8 mouse cellular contexts compared by ENCODE assay signal in genomic region chr2:29977307-29977706, GRCm38 (mm10). TPM values are rescaled to one million over a fixed set of nuclear protein-coding genes. Genes with fewer than 3 reads are reported as not detected.
DNase-seq lines count a peak whose midpoint lies in the region; ATAC-seq and TF ChIP-seq lines count a peak whose summit lies in the region.

No protein-coding gene starts in this region.

- no peak overlapping the region for H3K9ac ChIP-seq in intestine, embryonic 16.5 days (ENCODE audit: low read depth, low read length)

- TF ChIP-seq POLR2A in brain, embryonic 14.5 days (IDR thresholded peaks at IDR 0.05; ENCODE audit: borderline replicate concordance, extremely low read depth, insufficient read depth, insufficient read length, poor library complexity, severe bottlenecking) = no peak

- H3K4me3 ChIP-seq in intestine, embryonic 16.5 days (ENCODE audit: low read length) = no peak overlapping the region

- H3K36me3 ChIP-seq in intestine, embryonic 16.5 days (ENCODE audit: control insufficient read depth, insufficient read depth, low read length) = peaks cover 19% of the 10 kb centered on the region

- no peak overlapping the region for H3K4me2 ChIP-seq in intestine, embryonic 16.5 days (ENCODE audit: low read depth, low read length)

- no peak overlapping the region for H3K27ac ChIP-seq in intestine, embryonic 16.5 days (ENCODE audit: low read length)

- H3K27me3 ChIP-seq in intestine, embryonic 16.5 days (replicated peaks; ENCODE audit: control insufficient read depth, insufficient read depth, low read length) = no peaks in the 10 kb centered on the region

- intact Hi-C loops in heart, postnatal 25 days (cut with DNase I) = loop anchor here (2.0 to 5.0 kb wide), 3 partner anchors 43 to 160 kb away; partner anchors contain the start of gene Gle1

- DNase-seq in heart, adult 18-20 months = peak; percentile 47 to 69
- no peak for DNase-seq in heart, postnatal 25 days (ENCODE audit: low spot score)
- DNase-seq in ovary, postnatal 14 days (ENCODE audit: low spot score) = peak; percentile 26
- no peak for DNase-seq in ovary, postnatal 36 days (ENCODE audit: low spot score)
- peak; percentile 70 for DNase-seq in brain, embryonic 14.5 days (ENCODE audit: low read depth)
- DNase-seq in kidney, postnatal 4 days = peak; percentile 22 to 48
- peak; percentile 54 for DNase-seq in thymus, postnatal 14 days

- no peaks in the 10 kb centered on the region for H3K9me3 ChIP-seq in intestine, embryonic 16.5 days (ENCODE audit: control insufficient read depth, low read length)

- peak; percentile 39; the same call in 1 of the 2 replicates for TF ChIP-seq CTCF in brain, embryonic 14.5 days (IDR thresholded peaks at IDR 0.05; ENCODE audit: borderline replicate concordance, extremely low read depth, insufficient read depth, insufficient read length)

- H3K4me1 ChIP-seq in intestine, embryonic 16.5 days (ENCODE audit: control insufficient read depth, insufficient read depth, low read length) = peaks cover 5% of the 10 kb centered on the region

- ATAC-seq in intestine, embryonic 16.5 days = no peak

RNA-seq across cellular contexts. Expression of gene Sptan1, which starts 11.9 kb away (rescaled TPM):
- total RNA-seq in heart, adult 18-20 months (2021) = 100 to 1,000 TPM; 157 to 176 TPM
- 100 to 1,000 TPM; 208 to 216 TPM for total RNA-seq in heart, postnatal 25 days (2021)
- polyA plus RNA-seq in brain, embryonic 14.5 days (2012; rRNA removed) = 595 and 622 TPM in 2 replicates
- 66.0 and 76.0 TPM in 2 replicates for polyA plus RNA-seq in intestine, embryonic 16.5 days (2015; fragmentation: Nextera tagmentation; extraction: Ambion mirVana)

RNA-seq across cellular contexts. Expression of gene Gle1, which starts 42.1 kb away (rescaled TPM):
- total RNA-seq in heart, adult 18-20 months (2021) = 10 to 100 TPM; 22.7 to 24.7 TPM
- total RNA-seq in heart, postnatal 25 days (2021) = 10 to 100 TPM; 25.4 to 26.6 TPM
- 51.6 and 58.0 TPM in 2 replicates for polyA plus RNA-seq in brain, embryonic 14.5 days (2012; rRNA removed)
- 38.2 and 44.6 TPM in 2 replicates for polyA plus RNA-seq in intestine, embryonic 16.5 days (2015; fragmentation: Nextera tagmentation; extraction: Ambion mirVana)

Comparison
In these comparisons a context has a peak if more than half of its experiments do, and no peak if none do; other contexts are left out.
1. DNase-seq: peak in heart, adult 18-20 months (2 of 2), ovary, postnatal 14 days (single experiment), brain, embryonic 14.5 days (single experiment), kidney, postnatal 4 days (2 of 2) and thymus, postnatal 14 days (single experiment); none in heart, postnatal 25 days (single experiment) and ovary, postnatal 36 days (single experiment).